Mouse (Mus musculus) gastrocnemius, postnatal 36 days (tissue): ENCODE results near the gene Pitpna. TPM values are rescaled to one million over a fixed set of nuclear protein-coding genes. Genes with fewer than 3 reads are reported as not detected.

ENCODE experiments used
- DNase-seq, 2 experiments: peaks; one replicate each; pipeline ENCODE4 v3.0.0; 2022
- intact Hi-C: fragments of 180-260 bp; cut with DNase I; formaldehyde crosslinking; loops from one replicate; pipeline ENCODE4 v1.15.1; 2025
- microRNA-seq, 2 experiments: library from miRNA; unstranded; fragments of <30 nt; microRNA quantifications; one replicate each; pipeline ENCODE4 v1.2.0; 2021
- total RNA-seq, 2 experiments: library from RNA; stranded (reverse); gene quantifications; 2 replicates each; pipeline ENCODE4 v1.2.3; 2021

Gene Pitpna
- total RNA-seq, 2 experiments from 2014 or later: 186 to 223 TPM

DNA sequence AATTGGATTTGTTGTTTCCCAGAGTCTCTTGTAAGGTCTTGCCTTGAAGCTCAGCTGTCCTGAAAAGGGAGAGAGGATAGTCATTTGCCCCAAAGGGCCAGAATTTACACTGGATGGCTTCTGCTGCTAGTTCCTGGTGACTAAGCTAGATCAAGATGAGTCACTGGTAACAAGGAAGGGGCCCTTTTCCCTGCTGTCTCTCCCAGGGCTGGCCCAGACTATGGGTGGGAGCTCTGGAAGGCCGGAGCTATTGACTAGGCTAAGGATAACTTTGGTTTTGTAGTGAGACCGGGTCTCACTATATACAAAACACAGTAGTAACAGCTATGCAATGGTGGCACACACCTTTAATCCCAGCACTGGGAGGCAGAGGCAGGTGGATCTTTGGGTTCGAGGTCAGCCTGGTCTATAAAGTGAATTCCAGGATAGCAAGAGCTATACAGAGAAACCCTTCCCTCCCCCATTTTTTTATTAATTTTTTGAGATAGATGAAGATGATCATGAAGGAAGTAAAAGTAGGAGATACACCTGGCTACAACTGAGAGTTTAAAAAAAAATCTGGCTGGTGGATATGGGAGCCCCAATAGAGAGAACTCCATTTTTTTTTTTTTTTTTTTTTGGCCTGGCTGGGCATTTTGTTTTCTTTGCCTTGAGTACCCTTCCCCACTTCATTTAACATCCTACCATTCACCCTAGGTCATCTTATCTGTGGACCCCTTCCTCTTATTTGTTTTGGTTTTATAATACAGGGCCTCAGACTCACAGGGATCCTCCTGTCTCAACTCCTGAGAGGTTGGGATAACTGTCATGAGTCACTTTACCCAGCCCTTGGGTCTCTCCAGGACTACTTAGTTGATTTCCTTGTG lies 90.2 kb downstream of the Pitpna start:
- DNase-seq: no peak
- intact Hi-C loops: no loop called here

Small RNAs within 50 kb of the gene (microRNA-seq; reads per million reads assigned to microRNA genes)
- gene Mir3971: 0 reads per million in 2 experiments

Other genes with a start within 250 kb of the Pitpna start
- gene Rpa1, start 239.8 kb upstream of the Pitpna start, total RNA-seq: 10 to 100 TPM; 53.7 to 58.5 TPM
- gene Smyd4, start 239.7 kb upstream of the Pitpna start, total RNA-seq: 1 to 10 TPM; 2.0 to 3.1 TPM
- 10 to 100 TPM; 83.2 to 88.9 TPM for gene Serpinf1, start 165.4 kb upstream of the Pitpna start, total RNA-seq
- gene Serpinf2, start 148.5 kb upstream of the Pitpna start, total RNA-seq: not detected
- 1 to 10 TPM; 4.1 to 5.4 TPM for gene Wdr81, start 133.4 kb upstream of the Pitpna start, total RNA-seq
- 1 to 10 TPM; 3.4 to 3.6 TPM for gene Tlcd2, start 126.4 kb upstream of the Pitpna start, total RNA-seq
- gene Prpf8, start 101.3 kb upstream of the Pitpna start, total RNA-seq: 10 to 100 TPM; 56.1 to 64.1 TPM
- 10 to 100 TPM; 39.1 to 40.1 TPM for gene Rilp, start 78.0 kb upstream of the Pitpna start, total RNA-seq
- 1 to 10 TPM; 2.8 to 3.1 TPM for gene Scarf1, start 74.6 kb upstream of the Pitpna start, total RNA-seq
- gene Slc43a2, start 56.4 kb upstream of the Pitpna start, total RNA-seq: 10 to 100 TPM; 17.6 to 26.9 TPM
- 10 to 100 TPM; 20.4 to 24.0 TPM for gene Inpp5k, start 42.9 kb downstream of the Pitpna start, total RNA-seq
- 10 to 100 TPM; 37.4 to 41.5 TPM for gene Myo1c, start 62.4 kb downstream of the Pitpna start, total RNA-seq
- 10 to 100 TPM; 38.5 to 44.0 TPM for gene Crk, start 91.2 kb downstream of the Pitpna start, total RNA-seq
- 100 to 1,000 TPM; 524 to 527 TPM for gene Ywhae, start 144.8 kb downstream of the Pitpna start, total RNA-seq
- 1 to 10 TPM in 1 of 2 experiments, under 1 TPM in 1; 0.84 to 1.1 TPM for gene Doc2b, start 208.0 kb downstream of the Pitpna start, total RNA-seq